Mouse (Mus musculus) adrenal gland, adult (tissue): ENCODE data around the gene Tpra1.

Source experiments
- DNase-seq, 2 experiments: peaks; one replicate each; pipeline ENCODE4 v3.0.0; 2022 to 2023; ENCODE audit warnings: low spot score in 1 of 2; ENCODE audit not compliant: inconsistent age in 2 of 2

Tpra1 gene

DNA sequence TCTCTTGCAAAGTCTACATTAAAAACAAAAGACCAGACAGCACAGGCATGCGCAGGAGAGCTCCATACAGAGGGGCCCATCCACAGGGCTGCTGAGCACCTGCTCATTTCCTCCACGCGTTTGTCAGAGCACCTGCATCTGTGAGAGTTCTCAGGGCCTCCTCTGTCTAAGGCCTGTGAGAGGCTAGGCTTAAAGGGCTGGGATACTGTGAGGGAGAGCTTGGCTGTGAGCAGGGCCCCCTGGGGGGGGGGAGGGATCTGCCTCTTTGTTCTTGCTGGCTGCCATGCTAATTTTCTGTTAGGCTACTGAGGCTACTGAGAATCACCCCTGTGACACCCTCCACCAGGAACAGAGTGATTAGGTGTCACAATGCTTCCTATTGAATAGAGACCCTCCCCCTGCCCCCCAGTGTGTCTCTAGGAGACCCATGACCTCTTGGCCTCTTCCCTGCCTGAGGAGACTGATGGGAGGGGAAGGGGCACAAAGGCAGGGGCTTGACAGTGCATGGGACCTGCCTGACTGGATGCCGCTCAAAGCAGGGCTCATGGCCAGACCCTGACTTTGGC, 23.7 kb downstream of the Tpra1 start:
- DNase-seq = peak in 1 of 2 experiments; percentile 47

- peak; percentile 85 to 91 for DNase-seq
Measured at GRCm38 (mm10) chr6:88926870-88927269, 24.8 kb downstream of the Tpra1 start.

GRCm38 (mm10) chr6:88927595-88927994, 25.5 kb downstream of the Tpra1 start:
- DNase-seq = peak; percentile 85 to 94

- peak in 1 of 2 experiments; percentile 67 for DNase-seq
Measured at GRCm38 (mm10) chr6:88928026-88928425, 26.0 kb downstream of the Tpra1 start.

DNA sequence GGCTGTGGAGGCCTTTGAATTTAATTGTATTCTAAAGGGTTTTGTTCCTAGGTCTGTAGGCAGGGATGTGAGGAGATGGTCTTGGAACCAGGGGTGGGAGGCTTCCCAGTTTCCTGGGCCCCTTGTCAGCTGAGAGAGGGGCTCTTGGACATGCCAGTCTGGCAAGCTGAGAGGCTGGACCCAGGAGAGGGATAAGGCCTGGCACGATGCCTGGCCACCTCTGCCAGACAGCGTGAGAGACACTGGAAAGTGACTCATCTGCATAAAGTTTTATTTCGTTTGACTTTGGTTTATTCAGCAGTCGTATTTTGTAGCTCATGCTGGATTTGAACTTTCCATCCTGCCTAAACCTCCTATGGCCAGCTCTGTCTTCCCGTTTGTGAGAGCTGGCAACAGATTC, 26.5 kb downstream of the Tpra1 start:
- peak; percentile 83 to 88 for DNase-seq

GRCm38 (mm10) chr6:88929451-88929850, 27.4 kb downstream of the Tpra1 start:
- peak in 1 of 2 experiments; percentile 35 for DNase-seq

DNA sequence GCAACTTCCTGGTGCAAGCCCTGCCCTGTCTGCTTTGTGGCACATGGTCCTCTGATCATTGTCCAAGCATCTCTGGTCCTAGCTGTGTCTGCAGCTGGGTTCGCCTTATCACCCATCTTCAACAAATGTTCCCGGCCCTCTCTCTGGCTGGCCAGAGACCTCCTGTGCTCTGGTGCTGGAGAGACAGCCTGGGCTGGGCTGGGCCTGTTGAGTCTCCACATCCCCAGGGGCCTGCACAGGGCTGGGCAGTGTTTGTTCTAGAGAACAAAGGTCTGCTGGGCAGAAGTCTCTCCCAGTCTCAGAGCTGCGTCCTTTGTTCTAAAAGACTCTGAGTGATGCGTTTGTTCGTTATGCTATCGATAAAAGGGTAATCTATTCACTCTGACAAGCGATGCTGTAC, 28.0 kb downstream of the Tpra1 start:
- DNase-seq = peak in 1 of 2 experiments; percentile 35

DNA sequence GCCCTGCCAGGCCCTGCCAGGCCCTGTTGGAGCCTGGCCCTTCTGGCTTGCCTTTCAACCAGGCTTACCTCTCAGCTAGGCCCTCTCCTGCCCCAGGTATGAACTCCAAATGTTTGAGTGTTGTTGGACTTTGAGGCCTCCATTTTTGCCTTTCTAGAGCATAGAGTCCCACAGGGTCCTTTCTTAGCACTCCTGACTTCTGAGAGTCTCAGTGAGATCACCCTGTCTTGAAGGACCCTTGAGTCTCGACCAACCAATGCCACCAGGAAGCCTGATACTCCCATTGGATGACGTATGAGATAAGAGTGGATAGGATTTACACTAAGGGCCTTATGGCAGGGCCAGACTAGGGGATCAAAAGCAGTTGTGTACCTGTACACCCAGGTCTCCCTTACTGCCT, 29.4 kb downstream of the Tpra1 start:
- no peak for DNase-seq

DNA sequence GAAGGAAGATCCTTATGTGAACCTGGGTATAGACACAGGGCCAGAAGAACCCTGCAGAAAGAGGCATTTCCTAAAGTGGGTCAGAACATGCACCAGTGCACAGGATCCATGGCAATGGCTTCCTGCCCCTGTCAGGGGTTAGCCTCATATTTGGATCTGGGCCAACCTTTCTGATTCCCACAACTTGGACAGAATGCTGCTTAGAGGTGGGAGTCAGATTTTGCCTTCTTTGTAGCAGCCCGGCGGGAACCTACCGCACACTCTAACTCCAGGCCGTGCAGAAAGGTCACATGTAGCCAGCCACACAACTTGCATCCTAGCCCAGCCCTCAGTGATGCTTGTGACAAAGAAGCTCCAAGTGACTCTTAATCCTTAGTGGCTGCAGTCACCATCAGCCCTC, 32.1 kb downstream of the Tpra1 start:
- DNase-seq = no peak

DNA sequence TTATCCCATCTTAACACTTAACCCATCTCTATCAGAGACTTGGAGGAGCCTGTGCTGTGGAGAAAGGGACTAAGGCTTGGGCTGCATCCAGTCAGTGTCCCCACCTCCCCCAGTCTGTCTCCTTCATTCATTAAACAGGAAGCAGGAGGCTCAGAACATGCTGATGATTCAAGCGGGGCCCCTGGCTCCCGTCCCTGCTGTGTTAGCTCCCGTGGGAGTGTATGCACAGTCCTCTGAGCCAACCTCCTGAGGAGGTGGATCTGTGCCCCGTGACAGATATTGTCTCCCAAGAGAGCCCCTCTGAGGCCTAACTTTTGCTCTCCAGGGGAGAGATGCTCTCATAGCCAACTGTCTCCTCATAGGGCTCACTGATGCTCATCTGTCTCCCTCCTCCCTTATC, 32.8 kb downstream of the Tpra1 start:
- peak in 1 of 2 experiments; percentile 35 for DNase-seq

DNA sequence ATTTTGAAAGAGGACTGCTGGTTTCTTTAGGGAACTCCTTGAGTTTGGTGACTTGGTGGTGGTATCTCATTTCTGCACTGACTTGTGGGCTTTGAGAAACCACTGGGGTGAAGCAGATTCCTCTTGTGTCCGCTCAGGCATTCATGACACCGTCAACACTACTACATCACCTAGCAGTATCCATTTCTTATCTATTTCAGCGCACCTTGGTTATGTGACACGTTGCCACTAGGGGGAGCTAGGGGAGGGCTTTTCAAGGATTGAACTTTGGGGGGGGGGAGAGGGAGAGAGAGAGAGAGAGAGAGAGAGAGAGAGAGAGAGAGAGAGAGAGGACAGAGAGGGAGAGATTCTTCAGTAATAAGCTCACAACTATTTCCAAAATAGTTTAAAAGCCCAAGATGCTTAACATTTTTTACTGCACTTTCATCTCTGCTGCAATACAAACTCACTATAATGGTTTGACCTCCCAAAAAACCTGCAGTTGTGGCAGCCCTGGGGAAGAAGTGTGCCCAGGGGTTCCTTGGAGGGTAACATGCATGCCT, 33.8 kb downstream of the Tpra1 start:
- peak in 1 of 2 experiments; percentile 76 for DNase-seq

DNA sequence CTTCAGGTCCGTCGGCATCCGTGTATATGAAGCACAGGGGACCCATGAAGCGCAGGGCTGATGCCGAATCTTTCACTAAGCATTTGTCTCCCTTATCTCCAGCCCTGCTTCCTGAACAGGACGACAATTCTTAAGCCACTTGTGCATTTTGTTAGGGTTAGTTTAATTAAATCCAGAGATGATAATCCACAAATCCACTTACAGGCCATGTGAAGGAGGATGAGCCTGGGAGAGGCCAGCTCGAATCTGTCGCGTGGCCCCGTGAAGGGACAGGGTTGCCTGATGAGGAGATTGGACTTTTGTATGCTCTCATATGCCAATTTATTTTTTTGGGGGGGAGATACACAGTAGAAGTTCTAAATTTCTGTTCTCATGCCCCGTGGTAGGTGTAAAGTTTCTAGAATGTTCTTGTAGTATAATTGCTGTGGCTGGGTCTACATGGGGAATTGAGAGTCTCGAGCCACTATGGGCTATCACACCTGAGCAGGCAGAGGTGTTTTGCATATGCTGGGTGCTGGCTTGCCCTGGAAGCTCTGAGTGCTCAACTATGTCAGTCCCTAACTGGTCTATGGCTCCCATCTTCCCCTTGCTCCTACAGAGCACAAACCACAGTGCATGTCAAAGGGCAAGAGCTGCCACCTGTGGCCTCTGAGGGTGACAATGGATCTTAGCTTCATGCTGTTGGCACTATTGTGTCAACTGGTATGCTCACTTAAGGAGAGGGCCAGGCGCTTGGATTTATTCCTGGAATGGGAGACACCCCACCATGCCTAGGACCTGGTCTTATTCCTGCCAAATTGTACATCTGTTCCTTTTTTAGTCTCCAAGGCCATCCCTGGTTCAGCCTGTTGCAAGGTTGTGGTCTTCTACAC, 34.5 kb downstream of the Tpra1 start:
- DNase-seq = no peak

- DNase-seq = no peak
Measured at GRCm38 (mm10) chr6:88937214-88937549, 35.1 kb downstream of the Tpra1 start.

- DNase-seq = no peak
Measured at GRCm38 (mm10) chr6:88937971-88938663, 36.1 kb downstream of the Tpra1 start.

DNA sequence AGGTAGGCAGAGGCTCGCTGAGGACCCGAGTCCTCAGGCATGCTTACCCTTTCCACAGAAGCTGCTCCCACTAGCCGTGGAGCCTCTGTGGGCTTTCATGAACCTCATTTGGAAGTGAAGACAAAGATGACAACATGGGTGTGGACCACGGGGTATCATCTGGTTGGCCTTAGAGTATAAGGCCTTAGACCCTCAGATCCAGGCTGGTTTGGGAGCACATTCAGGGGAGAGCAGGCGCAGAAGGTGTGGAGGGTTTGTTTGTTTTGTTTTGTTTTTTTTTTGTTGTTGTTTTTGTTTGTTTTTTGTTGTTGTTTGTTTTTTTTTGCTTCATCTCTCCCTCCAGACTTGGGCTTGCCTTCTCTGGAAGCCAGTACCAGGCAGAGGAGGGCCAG, 36.6 kb downstream of the Tpra1 start:
- no peak for DNase-seq

DNA sequence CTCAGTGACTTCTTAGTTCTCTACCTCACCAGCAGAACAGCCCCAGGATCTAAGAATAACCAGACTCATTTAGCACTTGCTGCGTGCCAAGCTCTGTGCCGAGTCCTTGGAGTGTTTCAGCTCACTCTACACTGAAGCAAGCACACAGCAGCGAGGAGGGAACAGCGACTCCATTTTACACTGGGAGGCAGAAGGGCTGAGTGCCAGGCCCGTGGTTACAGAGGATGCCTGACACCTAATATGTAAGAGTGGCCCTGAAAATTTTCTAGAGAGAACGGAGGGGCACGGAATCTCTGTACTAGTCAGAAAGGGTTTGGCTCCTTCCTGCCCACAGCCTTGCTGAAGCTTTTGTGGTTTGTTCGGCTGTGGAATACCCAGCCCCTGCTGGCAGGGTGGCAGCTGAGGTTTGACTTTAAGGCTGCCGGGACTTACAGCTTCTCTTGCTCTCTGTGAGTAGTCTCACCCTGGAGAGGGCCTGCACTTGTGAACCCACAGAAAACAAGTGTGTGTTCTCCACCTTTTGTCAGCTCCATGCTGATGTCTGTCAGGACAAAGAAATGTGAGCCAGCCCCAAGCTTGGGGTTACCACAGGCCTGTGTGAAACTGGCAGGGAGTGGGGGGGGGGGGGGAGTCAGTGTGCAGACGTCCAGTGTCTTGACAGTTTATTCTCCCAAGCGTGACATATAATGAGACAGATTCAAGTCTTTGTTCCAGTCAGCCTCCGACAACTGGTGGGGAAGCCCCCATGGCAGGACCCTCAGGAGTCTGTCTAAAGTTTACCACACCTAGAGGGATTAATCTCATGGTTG, 37.4 kb downstream of the Tpra1 start:
- peak in 1 of 2 experiments; percentile 55 for DNase-seq

- DNase-seq = peak in 1 of 2 experiments; percentile 42
Measured at GRCm38 (mm10) chr6:88940090-88940916, 38.3 kb downstream of the Tpra1 start.

DNA sequence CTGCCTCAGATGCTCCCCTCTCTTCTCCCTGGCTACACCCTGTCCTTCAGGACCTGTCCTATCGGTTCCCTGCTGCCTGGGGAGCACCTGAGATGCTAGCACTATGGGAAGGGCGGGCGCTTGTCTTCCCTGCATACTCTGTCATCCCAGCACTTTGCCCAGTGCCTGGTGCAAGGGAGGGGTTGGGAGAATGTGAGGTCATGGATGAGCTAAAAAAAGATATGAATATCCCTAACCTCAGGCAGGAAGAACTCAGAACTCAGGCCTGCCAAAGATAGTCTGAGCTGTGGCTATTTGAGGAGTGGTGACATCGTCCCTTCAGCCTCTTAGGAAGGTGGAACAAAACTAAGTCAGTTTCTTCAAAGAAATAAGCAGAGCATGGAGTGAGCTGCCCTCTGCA, 39.6 kb downstream of the Tpra1 start:
- DNase-seq = no peak

- no peak for DNase-seq
Measured at GRCm38 (mm10) chr6:88942595-88942994, 40.5 kb downstream of the Tpra1 start.

DNA sequence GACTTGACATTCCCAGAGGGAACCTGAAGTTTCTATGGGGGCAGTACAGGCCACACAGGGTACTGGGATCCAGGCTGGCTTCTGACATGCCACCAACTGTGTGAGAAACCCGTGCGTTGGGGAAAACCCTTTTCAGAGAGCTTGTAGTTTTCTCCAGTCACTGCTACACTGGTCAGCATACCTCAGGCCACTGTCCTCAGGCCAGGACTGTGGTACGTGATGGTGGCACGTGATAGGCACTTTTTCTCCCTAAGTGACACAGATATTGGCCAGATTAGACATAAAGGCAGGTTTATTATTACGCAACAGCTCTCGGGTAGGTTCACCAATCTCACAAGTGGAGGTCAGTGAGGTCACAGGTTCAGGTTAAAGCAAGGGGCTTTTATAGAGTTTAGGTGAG, 41.6 kb downstream of the Tpra1 start:
- DNase-seq = no peak
